Mouse (Mus musculus): ENCODE data around the gene E330009J07Rik.

The E330009J07Rik gene

DNA sequence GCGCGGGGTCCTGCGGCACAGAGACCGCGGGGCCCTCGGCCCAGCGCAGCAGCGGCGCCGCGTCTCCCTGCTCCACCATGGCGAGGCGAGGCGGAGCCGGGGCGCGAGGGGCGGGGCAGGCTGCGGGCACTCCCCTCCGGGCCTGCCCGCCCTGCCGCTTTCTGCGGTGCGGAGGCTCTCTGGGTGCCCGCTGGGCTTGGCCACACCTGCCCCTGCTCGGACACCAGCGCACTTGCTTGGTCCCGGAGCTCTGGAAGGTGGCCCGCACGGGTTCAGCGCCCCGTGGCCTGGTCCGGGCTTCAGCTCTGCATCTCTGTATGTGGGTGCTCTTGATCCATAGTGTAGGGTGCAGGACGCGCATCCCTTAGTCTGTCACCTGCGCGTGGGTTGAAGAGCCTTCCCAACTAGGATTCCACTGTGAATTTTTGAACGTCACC is at the start of gene E330009J07Rik:
TSS of gene E330009J07Rik (minus strand) at position 89 of the 437 bp plus-strand sequence.
- peak; percentile 89 to 93 for DNase-seq

DNA sequence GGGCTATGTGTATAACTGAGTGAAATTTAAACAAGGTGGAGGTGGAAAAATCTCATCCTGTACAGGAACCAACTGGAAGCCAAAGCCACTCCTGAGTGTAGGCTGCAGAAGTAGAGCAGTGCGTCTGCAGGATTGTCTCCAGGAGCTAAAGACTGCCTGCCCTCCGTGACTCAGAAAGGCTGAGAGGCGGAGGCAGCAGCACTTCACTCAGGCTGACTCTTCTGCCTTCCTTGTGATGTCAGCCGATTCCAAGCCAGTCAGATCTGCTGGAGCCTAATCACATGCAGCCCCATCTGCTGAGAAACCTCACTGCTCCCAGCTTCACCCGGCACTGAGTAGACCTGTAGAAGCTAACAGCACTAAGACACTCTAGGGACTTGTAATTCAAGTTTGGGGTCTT is 46.4 kb upstream of the E330009J07Rik start:
- no peak for DNase-seq

DNA sequence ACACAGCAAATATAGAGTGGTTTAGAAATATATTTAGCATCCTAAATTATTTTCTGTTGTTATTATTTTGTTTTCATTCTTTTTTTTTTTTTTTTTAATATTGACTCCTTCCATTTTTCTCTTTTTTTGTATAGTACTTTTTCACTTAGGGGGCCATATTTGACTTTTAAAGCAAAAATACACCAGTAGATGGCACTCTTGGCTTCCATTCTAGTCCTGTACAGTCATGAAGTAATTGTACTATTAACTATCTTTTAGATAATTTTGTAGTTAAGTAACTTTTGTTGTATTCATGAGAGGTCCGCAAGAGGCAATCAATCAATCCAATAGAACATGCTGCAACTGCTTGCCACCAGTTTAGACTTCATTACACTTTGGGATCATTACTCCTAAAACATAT is 43.8 kb upstream of the E330009J07Rik start:
- no peak for DNase-seq

DNA sequence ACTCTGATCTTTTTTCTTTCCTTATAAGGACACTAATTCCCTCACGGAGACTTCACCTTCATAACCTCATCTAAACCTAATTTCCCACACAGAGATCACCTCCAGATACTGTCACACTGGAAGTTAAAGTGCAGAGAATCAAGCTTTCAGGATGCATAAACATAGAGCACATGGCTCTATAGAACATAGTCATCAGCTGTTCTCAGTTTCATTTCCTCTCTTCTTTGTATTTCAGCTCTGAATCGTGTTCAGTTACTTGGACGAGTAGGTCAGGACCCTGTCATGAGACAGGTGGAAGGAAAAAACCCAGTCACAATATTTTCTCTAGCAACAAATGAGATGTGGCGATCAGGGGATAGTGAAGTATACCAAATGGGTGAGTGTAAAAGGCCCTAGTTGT is 40.2 kb upstream of the E330009J07Rik start:
- no peak for DNase-seq

DNA sequence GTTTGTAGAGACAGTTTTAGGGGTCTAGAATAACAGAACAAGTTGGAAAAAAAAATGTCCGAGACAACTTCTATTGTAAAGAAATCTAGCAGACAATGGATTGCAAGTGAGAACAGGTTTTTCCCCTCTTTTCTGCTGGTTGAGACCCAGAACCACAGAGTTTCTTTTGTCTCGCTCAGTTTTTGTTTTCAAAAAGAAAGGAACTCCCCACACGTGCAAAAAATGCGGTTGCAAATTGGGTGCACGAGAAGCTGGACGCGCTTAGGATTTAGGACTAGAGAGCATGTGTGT is 35.7 kb upstream of the E330009J07Rik start:
- no peak for DNase-seq

DNA sequence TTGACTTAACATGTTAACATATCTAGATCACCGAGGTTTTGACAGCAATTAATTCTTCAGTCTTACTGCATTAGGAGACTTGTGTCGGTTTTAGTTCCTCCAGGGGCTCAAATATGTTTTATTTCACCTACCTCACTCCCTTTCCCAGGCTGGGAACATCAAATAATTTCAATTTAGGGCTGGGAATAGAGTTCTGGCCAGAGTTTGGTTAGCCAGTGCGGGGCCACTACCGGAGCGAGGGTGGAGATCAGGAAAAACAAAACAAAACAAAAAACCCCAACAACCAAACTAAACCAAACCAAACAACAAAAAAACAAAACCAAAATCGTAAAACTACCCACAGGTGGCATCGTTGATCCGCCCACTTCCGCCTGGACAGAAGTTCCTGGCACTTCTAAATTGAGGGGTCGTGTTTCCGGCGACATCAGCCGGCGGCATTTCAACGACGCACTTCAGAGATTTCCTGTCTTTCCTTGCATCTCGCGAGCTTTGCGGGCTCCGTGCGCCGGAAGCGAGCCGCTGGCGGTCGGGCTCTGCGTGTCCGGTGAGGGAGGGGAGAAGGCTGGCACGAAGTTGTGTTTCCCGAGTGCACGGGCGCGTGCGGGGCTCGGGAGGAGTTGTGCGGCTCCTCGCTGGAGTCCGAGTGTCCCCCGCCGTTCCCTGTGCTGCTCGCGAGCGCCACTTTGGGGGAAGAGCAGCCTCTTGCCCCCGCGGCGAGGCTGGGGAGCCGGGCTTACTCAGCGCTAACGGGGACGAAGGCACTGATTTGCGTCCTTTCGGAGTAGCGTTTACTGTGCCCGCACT is 35.2 kb upstream of the E330009J07Rik start, which contains the start of gene Ssbp1:
TSS of gene Ssbp1 (plus strand) at position 437 of the 804 bp plus-strand sequence.
- peak; percentile 89 to 91 for DNase-seq

DNA sequence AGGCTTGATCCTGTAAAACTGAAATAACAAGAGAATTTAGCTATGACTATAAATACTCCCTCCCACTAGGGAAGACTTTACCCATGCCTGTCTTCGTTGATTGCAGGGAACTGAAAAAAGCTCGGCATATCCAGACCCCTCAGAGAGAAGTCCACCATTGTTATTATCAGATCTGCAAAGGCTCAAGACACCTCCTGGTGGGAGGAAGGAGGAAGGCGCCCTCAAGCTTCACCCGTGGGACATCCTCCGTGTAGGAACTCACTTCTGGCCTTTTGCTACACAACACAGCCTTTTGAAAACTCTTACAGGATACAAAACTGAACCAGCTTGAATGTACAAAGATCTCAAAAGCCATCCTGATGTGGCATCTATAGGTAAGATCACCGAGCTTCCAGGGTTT is 29.8 kb upstream of the E330009J07Rik start:
- no peak for DNase-seq

DNA sequence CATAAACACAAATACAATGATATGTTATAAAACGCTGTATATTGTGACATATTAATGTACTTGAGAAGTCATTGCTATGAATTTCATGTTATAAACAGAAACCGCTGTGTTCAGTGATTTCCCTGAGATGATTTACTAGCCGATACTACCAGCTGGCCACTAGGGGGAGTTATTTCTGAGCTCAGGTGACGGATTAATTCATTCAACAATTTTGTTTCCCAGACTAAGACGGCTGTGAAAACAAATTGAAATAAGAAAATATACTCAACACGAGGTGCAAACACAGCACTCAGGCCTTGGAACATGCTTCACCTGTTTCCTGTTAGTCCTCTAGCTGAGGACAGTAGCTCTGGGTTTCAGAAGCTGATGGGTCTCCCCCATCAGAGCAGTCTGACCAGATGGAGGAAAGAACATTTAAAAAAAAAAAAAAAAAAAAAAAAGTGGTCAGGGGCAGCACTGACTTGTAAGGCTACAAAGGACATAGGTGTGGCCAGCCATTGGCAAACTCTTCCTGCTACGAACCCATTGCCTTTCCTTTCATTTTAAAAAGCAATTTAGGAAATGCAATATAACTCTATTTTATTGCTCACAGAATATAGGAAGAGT is 18.6 kb upstream of the E330009J07Rik start:
- DNase-seq, result no peak

DNA sequence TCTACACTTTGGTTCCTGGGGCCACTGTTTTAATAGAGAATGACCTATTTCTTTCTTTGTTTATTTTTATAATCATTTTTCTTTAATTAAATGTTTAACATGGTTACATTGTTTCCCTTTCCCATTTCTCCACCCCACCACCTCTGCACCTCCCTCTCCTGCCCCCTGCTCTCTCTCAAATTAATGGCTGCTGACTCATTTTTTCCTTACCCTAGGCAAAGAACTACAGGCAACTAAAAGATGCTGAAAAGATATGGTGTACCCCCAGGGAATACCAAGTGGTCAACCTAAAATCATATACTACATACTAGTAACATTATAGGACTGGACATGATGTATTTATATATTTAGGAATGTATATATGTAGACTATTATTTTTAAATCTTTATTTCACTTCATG is 12.7 kb upstream of the E330009J07Rik start:
- DNase-seq, result no peak

DNA sequence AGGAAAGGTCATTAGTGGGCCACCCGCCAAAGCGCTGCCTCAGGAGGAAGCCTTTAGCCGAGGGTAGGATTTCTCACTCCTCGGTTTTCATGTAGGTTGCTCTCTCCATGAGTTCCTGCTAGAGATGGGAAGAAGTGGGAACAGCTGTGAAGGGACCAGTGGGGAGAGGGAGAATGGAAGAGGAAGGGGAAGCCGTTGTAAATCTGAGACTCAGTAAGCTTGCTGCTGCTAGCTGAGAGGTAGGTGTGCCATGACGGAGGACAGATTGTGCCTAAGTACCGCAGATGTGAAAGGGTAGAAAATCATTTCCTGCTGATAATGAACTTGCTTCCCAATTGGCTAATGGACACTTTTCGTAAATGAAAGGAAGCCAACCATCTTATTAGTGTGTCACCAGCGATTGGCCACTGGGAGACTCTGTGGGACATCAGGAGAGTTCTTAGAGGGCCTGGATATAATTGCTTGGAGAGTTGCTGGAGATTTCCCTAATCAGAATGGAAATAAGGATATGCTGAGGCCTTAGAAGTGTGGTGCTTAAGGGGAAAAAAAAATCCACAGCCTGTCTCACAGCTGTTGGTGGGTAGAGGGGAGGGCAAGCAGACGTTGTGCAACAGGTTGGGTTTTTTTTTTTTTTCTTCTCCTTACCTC is 7.5 kb upstream of the E330009J07Rik start:
- no peak for DNase-seq

DNA sequence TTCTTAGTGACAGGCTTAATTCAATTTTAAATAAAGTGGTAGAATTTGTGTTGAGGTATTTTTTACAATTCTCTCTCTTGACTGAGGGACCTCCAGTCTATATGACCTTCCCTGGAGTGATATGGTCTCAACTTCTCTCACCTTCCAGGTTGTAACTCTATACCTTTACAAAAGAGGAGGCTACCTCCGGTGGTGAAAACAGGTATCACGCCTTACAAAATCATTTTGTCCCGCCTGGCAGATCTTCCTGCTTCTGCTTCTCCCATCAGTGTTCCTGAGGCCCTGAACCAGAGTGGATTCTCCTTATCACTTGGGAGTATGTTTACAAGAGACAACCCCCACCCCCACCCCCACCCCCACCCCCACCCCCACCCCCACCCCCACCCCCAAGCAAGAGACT is 5.8 kb upstream of the E330009J07Rik start:
- DNase-seq, result no peak

DNA sequence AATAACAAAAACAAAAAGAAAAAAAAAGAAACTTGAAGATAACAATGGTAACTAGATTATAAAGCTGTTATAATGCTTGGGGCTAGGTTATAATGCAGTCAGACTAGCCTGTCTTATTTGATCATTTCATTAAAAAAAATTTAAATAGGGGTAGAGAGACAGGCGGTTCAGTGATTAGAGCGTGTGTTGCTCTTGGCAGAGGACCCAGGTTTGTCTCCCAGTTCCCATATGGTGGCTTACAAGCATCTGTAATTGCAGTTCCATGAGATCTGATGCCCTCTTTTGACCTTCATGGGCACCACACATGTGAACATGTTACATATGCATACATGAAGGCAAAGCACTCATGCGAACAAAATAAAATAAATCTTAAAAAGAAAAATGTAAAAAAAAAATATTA is 5.3 kb upstream of the E330009J07Rik start:
- DNase-seq, result no peak

DNA sequence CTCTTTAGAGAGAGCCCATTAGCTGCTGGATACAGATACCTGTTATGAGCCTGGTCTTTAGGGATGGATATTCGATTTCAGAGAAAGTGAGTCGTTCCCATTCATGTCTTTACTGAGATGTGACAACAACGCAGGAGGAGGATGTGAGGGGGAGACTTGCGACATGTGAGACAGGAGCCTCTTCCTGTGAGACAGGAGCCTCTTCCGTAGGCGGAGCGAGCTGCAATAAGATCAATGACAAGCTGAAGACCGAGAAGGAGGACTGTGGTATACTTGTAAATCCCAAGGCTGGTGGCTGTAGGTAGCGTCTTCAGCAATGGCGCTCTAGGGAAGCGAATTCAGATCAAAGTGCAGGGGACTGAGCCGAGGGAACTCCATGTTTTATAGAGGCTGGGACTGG is 3.8 kb upstream of the E330009J07Rik start:
- no peak for DNase-seq

DNA sequence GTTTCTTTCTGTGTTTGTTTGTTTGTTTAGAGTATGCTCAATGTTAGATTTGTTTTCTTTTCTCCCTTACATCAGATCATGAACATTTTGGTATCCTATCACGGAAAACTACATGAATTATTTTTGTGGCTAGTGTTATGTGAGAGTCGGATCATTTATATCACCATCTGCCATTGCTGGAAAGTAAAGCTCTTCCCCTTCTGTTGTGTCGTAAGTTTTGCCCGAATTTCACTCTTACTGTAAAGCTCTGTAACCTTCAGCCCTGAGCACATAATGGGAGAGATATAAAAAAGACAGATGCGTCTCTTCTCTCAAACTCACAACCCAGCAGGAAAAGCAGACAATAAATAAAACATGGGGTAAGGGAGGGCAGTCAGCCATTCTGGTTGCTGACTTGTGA is 3.0 kb upstream of the E330009J07Rik start, which contains the start of gene Wee2:
TSS of gene Wee2 (plus strand) at position 153 of the 400 bp plus-strand sequence.
- no peak for DNase-seq

DNA sequence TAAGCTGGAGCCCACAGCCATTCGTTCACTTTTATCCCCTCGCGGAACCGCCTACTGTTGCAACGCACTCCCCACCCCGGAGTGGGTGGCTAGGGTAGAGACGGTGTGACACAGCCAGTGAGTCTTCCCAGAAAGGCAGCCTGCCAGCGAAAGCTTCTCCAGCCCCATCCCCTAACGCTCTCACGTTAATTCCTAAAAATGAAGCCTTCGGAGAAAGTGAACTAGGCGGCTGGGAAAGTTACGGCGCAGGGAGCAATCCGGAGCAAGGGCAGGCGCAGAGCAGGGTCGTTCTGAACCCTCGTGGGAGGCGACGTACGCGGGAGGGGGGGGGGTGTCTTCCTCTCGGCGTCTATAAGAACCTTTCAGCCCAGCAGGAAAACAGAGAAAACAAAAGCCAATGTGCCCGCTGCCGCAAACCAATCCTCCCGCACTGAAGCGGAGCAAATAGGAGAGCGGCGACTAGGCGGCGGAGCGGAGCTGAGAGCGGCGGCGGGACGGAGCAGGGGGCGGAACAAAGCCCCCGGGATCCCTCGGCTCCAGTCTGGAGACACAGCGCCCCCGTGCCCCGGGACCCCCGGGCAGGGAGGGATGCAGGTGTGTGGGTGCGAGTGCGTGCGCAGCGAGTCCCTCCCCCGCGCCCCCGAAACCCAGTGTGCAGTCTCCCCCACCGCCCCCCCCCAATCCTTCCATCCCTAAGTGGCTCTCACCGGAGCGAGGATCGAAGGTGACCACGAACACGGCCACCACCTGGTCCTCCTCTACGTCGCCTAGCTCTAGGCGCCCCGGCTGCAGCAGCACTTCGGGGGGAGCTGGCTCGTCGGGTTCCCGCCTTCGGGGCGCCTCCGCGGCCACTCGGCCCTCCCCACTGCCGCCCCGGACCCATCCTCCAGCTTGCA is 536 bp downstream of the E330009J07Rik start:
- peak; percentile 72 for DNase-seq

DNA sequence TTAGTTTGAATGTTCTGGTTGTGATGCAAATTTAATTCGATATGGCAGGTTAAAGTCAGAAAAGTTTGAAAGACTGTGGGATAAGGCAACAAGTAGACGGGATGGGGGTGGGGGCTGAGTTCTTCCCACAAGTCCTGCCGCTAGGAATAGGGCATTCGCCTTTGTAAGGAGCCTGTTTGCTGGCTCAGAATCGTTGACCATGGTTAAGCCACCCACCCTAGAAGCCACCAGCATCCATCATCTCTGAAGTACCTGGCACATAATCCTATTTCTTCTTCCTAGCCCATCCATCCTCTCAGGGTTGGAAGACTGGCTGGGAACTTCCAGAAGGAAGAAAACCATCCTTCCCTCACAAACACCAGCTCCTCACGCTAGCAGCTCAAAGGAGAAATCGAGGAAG is 1.2 kb downstream of the E330009J07Rik start:
- DNase-seq, result no peak

DNA sequence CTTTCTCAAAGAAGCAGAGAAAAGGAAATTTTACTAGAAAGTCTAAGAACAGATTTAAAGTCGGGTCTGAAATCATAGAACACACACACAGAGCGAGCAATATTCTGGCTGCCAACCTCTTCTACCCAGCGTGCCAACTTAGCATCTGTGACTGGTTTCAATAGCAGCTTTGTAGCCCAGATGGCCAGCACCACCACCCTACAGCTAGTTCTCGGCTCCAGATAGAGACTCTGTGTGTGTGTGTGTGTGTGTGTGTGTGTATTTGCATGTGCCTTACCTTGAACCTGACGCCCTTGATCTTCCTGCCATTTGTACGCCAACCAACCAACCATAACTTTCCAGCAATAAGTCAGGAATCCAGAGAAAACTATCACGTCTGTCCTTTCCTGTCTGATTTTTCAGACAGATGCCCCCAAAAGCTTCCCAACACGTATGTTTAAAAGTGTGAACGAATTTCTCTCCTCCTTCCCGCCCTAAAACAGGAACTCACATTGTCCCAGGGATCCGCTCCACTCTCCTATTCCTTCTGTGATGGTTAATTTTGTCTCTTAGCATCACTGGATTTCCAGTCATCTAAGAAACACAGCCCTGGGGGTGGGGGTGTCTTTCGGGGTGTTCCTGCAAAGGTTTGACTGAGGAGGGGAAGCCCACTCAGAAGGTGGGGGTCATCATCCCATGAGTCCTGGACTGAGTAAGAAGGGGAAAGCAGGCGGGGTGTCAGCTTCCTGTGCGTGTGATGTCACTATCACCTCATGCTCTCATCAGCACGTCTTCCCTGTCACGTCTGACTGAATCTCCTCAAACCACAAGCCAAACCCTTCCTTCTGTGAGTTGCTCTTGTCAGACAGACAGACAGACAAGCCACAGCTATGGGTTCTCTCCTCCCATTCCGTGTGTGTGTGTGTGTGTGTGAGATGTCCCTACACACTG is 3.3 kb downstream of the E330009J07Rik start:
- DNase-seq, result peak; percentile 81 to 85

DNA sequence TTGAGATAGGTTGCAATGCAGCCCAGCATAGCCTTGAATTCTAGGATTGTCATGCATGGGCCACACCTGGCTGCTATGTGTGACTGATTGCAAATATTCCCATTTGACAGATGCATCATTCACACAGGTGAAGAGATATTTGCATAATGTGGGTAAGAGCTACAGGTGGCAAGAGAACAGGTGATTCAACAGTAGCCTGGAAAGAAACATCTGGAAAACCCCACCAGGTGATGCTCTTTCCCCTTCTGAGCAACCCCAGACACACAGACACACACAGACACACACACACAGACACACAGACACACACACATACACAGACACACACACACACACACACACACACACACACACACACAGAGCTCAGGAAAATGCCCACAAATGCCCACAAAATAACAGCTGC is 4.1 kb downstream of the E330009J07Rik start:
- no peak for DNase-seq

DNA sequence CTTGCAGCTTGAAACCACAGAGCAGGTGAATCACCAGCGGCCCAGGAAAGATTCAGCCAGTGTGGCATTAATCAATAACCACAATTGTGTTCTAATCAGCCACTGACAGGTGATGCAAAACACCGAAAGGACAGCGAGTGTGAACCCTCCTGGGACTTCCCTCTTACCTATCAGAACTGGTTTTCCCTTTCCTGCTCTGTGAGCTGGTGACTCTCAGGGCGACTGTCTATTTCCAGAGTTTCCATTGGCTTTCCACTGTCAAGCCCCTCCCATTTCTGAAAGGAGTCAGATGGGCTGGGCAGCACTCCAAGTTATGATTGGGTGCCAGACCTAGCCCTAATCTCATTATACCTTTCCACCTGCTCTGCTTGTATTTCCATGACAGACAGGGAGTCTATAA is 4.6 kb downstream of the E330009J07Rik start:
- DNase-seq, result peak; percentile 87 to 91

DNA sequence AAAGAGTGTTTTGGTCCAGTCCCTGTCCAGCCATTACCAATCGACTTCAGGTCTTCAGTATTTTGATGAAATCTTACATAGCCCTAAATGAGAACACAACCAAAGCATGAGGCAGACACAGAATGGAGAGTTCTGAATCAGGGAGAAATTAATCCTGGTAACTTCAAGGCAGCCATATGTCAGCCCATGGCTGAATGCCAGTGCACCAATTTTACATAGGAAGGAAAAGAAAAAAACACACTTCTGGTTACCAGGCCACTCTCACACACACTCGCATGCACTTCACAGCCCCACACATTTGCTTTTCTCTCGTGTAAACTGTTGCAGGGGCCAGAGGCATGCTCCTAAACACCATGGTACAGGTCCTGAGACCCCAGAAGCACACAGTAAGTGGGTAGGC is 5.1 kb downstream of the E330009J07Rik start:
- peak; percentile 68 to 77 for DNase-seq

DNA sequence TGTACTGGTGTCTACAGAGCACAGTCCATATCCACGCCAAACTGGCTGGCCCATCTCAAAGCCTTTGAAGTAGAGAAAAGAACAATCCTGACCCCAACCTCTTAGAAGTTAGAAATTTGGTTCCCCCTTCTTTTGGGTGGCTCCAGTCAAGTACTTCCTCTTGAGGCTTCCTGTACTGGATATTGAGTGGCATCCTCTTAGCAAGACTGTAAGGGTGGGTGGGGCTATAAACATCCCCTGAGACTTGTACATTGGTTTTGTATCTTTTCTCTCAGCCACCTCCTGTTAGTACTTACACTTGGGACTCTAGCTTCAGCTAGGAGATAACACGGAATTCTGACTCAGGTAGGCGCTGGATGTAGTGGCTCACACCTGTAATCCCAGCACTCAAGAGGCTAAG is 5.7 kb downstream of the E330009J07Rik start:
- DNase-seq, result no peak

DNA sequence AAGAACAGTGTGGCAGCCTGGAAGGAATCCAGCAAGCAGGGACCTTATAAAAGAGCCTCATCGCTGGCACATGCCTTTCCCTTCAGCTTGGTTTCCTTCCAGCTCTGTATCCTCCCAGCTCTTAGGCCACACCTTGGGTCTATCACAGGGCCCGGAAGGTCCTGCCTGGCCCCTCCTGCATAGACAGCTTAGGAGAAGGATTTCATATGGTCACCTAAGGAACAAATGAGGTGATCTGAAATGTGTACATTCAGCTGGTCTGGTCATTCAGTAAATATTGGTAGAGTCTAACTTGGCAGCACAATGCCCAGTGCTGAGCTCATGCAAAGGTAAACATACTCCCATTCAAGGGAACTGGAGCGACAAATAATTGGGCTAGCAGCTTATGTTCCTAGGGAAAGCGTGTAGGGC is 6.4 kb downstream of the E330009J07Rik start:
- DNase-seq, result peak; percentile 61 to 75
